Mouse (Mus musculus): ENCODE results near the gene Abhd17b. TPM values are rescaled to one million over a fixed set of nuclear protein-coding genes. Genes with fewer than 3 reads are reported as not detected.
"Not testable (repeated sequence)": the region's sequence is repeated elsewhere in the genome, so short reads cannot be mapped to it uniquely, and the experiment has no call there.

Abhd17b gene
- polyA plus RNA-seq, 1 experiment from 2014 or later = 26.0 TPM

- Histone ChIP-seq H3K27ac (ENCODE audit: low read depth, low read length) (no peak overlapping the region), H3K4me1 (replicated peaks; ENCODE audit: control insufficient read depth, insufficient read depth, low read length) (no peaks in the 10 kb centered on the region), H3K4me3 (ENCODE audit: low read depth, low read length) (no peak overlapping the region), H3K9ac (ENCODE audit: low read depth, low read length) (no peak overlapping the region), H3K27me3 (replicated peaks; ENCODE audit: control insufficient read depth, insufficient read depth, low read length) (no peaks in the 10 kb centered on the region), H3K36me3 (ENCODE audit: control insufficient read depth, insufficient read depth) (no peaks in the 10 kb centered on the region), H3K9me3 (ENCODE audit: control insufficient read depth) (no peaks in the 10 kb centered on the region), H3K4me2 (replicated peaks; ENCODE audit: low read depth) (no peak overlapping the region)
- no peak for ATAC-seq
- TF ChIP-seq CTCF (IDR thresholded peaks at IDR 0.05; ENCODE audit: low read depth) = no peak
- 77% methylated on average over 3 of the region's 3 CpGs for WGBS
Observed at GRCm38 (mm10) chr19:21615801-21616200, 37.2 kb upstream of the Abhd17b start.

GRCm38 (mm10) chr19:21623410-21624147 is 29.4 kb upstream of the Abhd17b start:
- 56% methylated on average over 3 of the region's 3 CpGs for whole genome bisulfite sequencing

GRCm38 (mm10) chr19:21624148-21624535 is 28.8 kb upstream of the Abhd17b start:
- ATAC-seq = peak; percentile 17; the same call in 1 of the 2 replicates
- H3K4me1 ChIP-seq (replicated peaks; ENCODE audit: control insufficient read depth, insufficient read depth, low read length) = peaks cover 10% of the 10 kb centered on the region; the same call in 1 of the 2 replicates
- no peak for TF ChIP-seq CTCF (IDR thresholded peaks at IDR 0.05; ENCODE audit: low read depth)
- no peak overlapping the region for H3K9ac ChIP-seq (ENCODE audit: low read depth, low read length)
- H3K4me3 ChIP-seq (ENCODE audit: low read depth, low read length) = no peak overlapping the region
- WGBS = 60% methylated on average over 4 of the region's 4 CpGs
- no peak overlapping the region for H3K27ac ChIP-seq (ENCODE audit: low read depth, low read length)
- no peak overlapping the region for H3K4me2 ChIP-seq (replicated peaks; ENCODE audit: low read depth)
- H3K9me3 ChIP-seq (ENCODE audit: control insufficient read depth) = no peaks in the 10 kb centered on the region
- H3K27me3 ChIP-seq (replicated peaks; ENCODE audit: control insufficient read depth, insufficient read depth, low read length) = no peaks in the 10 kb centered on the region
- H3K36me3 ChIP-seq (ENCODE audit: control insufficient read depth, insufficient read depth) = no peaks in the 10 kb centered on the region

More at GRCm38 (mm10) chr19:21623410-21624147, 29.4 kb upstream of the Abhd17b start:
- Histone ChIP-seq H3K27ac (ENCODE audit: low read depth, low read length) (no peak overlapping the region), H3K27me3 (replicated peaks; ENCODE audit: control insufficient read depth, insufficient read depth, low read length) (no peaks in the 10 kb centered on the region), H3K36me3 (ENCODE audit: control insufficient read depth, insufficient read depth) (no peaks in the 10 kb centered on the region), H3K4me3 (ENCODE audit: low read depth, low read length) (no peak overlapping the region), H3K9me3 (ENCODE audit: control insufficient read depth) (no peaks in the 10 kb centered on the region), H3K9ac (ENCODE audit: low read depth, low read length) (no peak overlapping the region), H3K4me1 (replicated peaks; ENCODE audit: control insufficient read depth, insufficient read depth, low read length) (peaks cover 10% of the 10 kb centered on the region; the same call in 1 of the 2 replicates), H3K4me2 (replicated peaks; ENCODE audit: low read depth) (no peak overlapping the region)
- ATAC-seq = peak; percentile 39; the same call in 1 of the 2 replicates
- TF ChIP-seq CTCF (IDR thresholded peaks at IDR 0.05; ENCODE audit: low read depth) = no peak

GRCm38 (mm10) chr19:21626271-21626988 is 26.6 kb upstream of the Abhd17b start:
- TF ChIP-seq CTCF (IDR thresholded peaks at IDR 0.05; ENCODE audit: low read depth) = no peak
- Histone ChIP-seq H3K9me3 (ENCODE audit: control insufficient read depth) (no peaks in the 10 kb centered on the region), H3K4me3 (ENCODE audit: low read depth, low read length) (no peak overlapping the region), H3K27me3 (replicated peaks; ENCODE audit: control insufficient read depth, insufficient read depth, low read length) (no peaks in the 10 kb centered on the region), H3K4me2 (replicated peaks; ENCODE audit: low read depth) (no peak overlapping the region), H3K36me3 (ENCODE audit: control insufficient read depth, insufficient read depth) (no peaks in the 10 kb centered on the region), H3K27ac (ENCODE audit: low read depth, low read length) (no peak overlapping the region), H3K9ac (ENCODE audit: low read depth, low read length) (no peak overlapping the region), H3K4me1 (replicated peaks; ENCODE audit: control insufficient read depth, insufficient read depth, low read length) (peaks cover 10% of the 10 kb centered on the region; the same call in 1 of the 2 replicates)
- WGBS = 85% methylated on average over 6 of the region's 6 CpGs
- ATAC-seq = no peak

GRCm38 (mm10) chr19:21628440-21628839 is 24.5 kb upstream of the Abhd17b start:
- not testable (repeated sequence) for H3K9me3 ChIP-seq (ENCODE audit: control insufficient read depth); H3K4me3 ChIP-seq (ENCODE audit: low read depth, low read length); H3K27me3 ChIP-seq (replicated peaks; ENCODE audit: control insufficient read depth, insufficient read depth, low read length); H3K9ac ChIP-seq (ENCODE audit: low read depth, low read length); H3K4me1 ChIP-seq (replicated peaks; ENCODE audit: control insufficient read depth, insufficient read depth, low read length); H3K27ac ChIP-seq (ENCODE audit: low read depth, low read length); H3K36me3 ChIP-seq (ENCODE audit: control insufficient read depth, insufficient read depth)
- peak; percentile 39; the same call in 1 of the 2 replicates for ATAC-seq
- H3K4me2 ChIP-seq (replicated peaks; ENCODE audit: low read depth) = 0 out of 2 replicates have a peak overlapping the region, but pooled peaks have one; percentile 32
- WGBS = 33% methylated on average over 10 of the region's 11 CpGs

DNA sequence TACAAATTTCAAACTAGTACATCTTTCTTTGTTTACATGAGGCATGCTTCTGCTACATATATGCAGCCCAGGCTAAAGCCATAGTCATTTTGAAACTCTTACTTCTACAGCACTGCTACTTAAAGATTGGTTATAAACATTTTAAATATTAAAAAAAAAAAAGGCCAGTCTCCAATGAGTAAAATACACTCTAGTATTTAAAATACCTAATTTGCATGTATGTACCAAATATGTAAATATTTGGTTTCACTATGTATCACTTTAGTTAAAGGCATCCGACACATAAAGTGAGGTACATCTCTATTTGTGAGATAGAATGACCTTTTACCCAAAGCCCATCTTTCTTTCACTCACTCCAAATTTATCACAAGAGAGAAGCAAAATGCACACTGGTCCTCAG is 24.0 kb upstream of the Abhd17b start:
- WGBS = 76% methylated on average over 1 of the region's 1 CpGs

More for the DNA sequence above, 24.0 kb upstream of the Abhd17b start:
- no peak overlapping the region for H3K9ac ChIP-seq (ENCODE audit: low read depth, low read length)
- no peaks in the 10 kb centered on the region for H3K36me3 ChIP-seq (ENCODE audit: control insufficient read depth, insufficient read depth)
- no peak for ATAC-seq
- no peaks in the 10 kb centered on the region for H3K9me3 ChIP-seq (ENCODE audit: control insufficient read depth)
- H3K4me3 ChIP-seq (ENCODE audit: low read depth, low read length) = no peak overlapping the region
- H3K4me1 ChIP-seq (replicated peaks; ENCODE audit: control insufficient read depth, insufficient read depth, low read length) = 0 out of 2 replicates have a peak, but pooled peaks cover 3% of the 10 kb centered on the region
- H3K27ac ChIP-seq (ENCODE audit: low read depth, low read length) = no peak overlapping the region
- TF ChIP-seq CTCF (IDR thresholded peaks at IDR 0.05; ENCODE audit: low read depth) = no peak
- no peak overlapping the region for H3K4me2 ChIP-seq (replicated peaks; ENCODE audit: low read depth)
- H3K27me3 ChIP-seq (replicated peaks; ENCODE audit: control insufficient read depth, insufficient read depth, low read length) = no peaks in the 10 kb centered on the region

Measured in intestine, postnatal 0 days (tissue).